Mouse (Mus musculus) CH12.LX (cell line): Measurements from ENCODE around the gene Pml. TPM values are rescaled to one million over a fixed set of nuclear protein-coding genes. Genes with fewer than 3 reads are reported as not detected.
A peak's percentile ranks its signal among the peaks of the same experiment; 100 is the strongest.

Experiments
- DNase-seq: peaks from one replicate; pipeline ENCODE4 v3.0.0-alpha.2; 2013; ENCODE audit errors: extremely low read depth
- H3K27ac ChIP-seq: 2 replicates; pipeline ENCODE4 v1.5.1; 2012; ENCODE audit warnings: low read depth, mild to moderate bottlenecking, control low read depth, moderate library complexity; ENCODE audit not compliant: insufficient read depth
- H3K27me3 ChIP-seq: replicated peaks from 2 replicates; pipeline ENCODE3; 2012; ENCODE audit warnings: inconsistent platforms
- H3K36me3 ChIP-seq, 2 experiments: replicated peaks in 1 of 2; 2 replicates each; pipeline versions ENCODE3 to v1.6.1; 2012; ENCODE audit warnings: inconsistent platforms in 1 of 2, low read length in 1 of 2, mild to moderate bottlenecking in 1 of 2, mixed read lengths in 1 of 2, moderate library complexity in 1 of 2; ENCODE audit not compliant: control insufficient read depth in 1 of 2, insufficient read depth in 1 of 2
- H3K4me1 ChIP-seq, 2 experiments: 2 replicates each; pipeline ENCODE4 v1.6.1; 2012; ENCODE audit warnings: inconsistent platforms in 1 of 2, moderate library complexity in 1 of 2; ENCODE audit not compliant: insufficient read depth in 2 of 2, control insufficient read depth in 1 of 2
- H3K4me2 ChIP-seq: 2 replicates; pipeline ENCODE4 v1.6.1; 2012; ENCODE audit warnings: low read depth, mild to moderate bottlenecking, control low read depth; ENCODE audit not compliant: poor library complexity, insufficient read depth, severe bottlenecking
- H3K4me3 ChIP-seq, 3 experiments: fragments of 150-350 bp in 1 of 3; sonication (generic) in 1 of 3; replicated peaks in 1 of 3; 2 replicates each; pipeline versions ENCODE3 to v1.5.1; 2011 to 2012; ENCODE audit warnings: low read depth in 2 of 3, low read length in 2 of 3, mild to moderate bottlenecking in 2 of 3, moderate library complexity in 2 of 3, control low read depth in 1 of 3, improper control_type of control experiment in 1 of 3, inconsistent platforms in 1 of 3, mixed read lengths in 1 of 3; ENCODE audit not compliant: poor library complexity in 1 of 3
- H3K79me2 ChIP-seq: replicated peaks from 2 replicates; pipeline ENCODE4 v1.6.1; 2012; ENCODE audit warnings: mild to moderate bottlenecking, moderate library complexity; ENCODE audit not compliant: control insufficient read depth, poor library complexity, insufficient read depth, severe bottlenecking; ENCODE audit errors: extremely low read depth
- H3K9ac ChIP-seq: 2 replicates; pipeline ENCODE4 v1.6.1; 2012; ENCODE audit warnings: low read depth, mild to moderate bottlenecking, control low read depth, moderate library complexity; ENCODE audit not compliant: insufficient read depth
- H3K9me3 ChIP-seq: replicated peaks from 2 replicates; pipeline ENCODE3; 2012; ENCODE audit warnings: low read length, inconsistent platforms, mixed read lengths
- BHLHE40 ChIP-seq: IDR thresholded peaks from 2 replicates; pipeline ENCODE4 v1.6.1; 2011; ENCODE audit warnings: mild to moderate bottlenecking, low read depth, low read length, improper control_type of control experiment
- CHD1 ChIP-seq: IDR thresholded peaks from 2 replicates; pipeline ENCODE4 v1.6.1; 2012; ENCODE audit warnings: low read depth, low read length, improper control_type of control experiment, inconsistent platforms
- CTCF ChIP-seq, 2 experiments: IDR thresholded peaks in 1 of 2; conservative IDR thresholded peaks in 1 of 2; 2 replicates each; pipeline ENCODE4 v1.5.1; 2011 to 2012; ENCODE audit warnings: low read depth in 2 of 2, low read length in 2 of 2, improper control_type of control experiment in 1 of 2, inconsistent platforms in 1 of 2, mild to moderate bottlenecking in 1 of 2, moderate library complexity in 1 of 2
- E2F4 ChIP-seq: IDR thresholded peaks from 2 replicates; pipeline ENCODE4 v1.6.1; 2011; ENCODE audit warnings: low read depth, low read length, improper control_type of control experiment; ENCODE audit not compliant: insufficient replicate concordance
- ELF1 ChIP-seq: IDR thresholded peaks from 2 replicates; pipeline ENCODE4 v1.6.1; 2014; ENCODE audit warnings: low read depth, mild to moderate bottlenecking, inconsistent platforms, low read length, improper control_type of control experiment
- EP300 ChIP-seq: IDR thresholded peaks from 2 replicates; pipeline ENCODE4 v1.6.1; 2011; ENCODE audit warnings: low read length, improper control_type of control experiment
- IRF4 ChIP-seq: IDR thresholded peaks from 2 replicates; pipeline ENCODE4 v1.6.1; 2014; ENCODE audit warnings: low read depth, mild to moderate bottlenecking, inconsistent platforms, low read length, improper control_type of control experiment
- JUND ChIP-seq: conservative IDR thresholded peaks from 2 replicates; pipeline ENCODE4 v1.6.1; 2011; ENCODE audit warnings: low read depth, low read length, improper control_type of control experiment
- KAT2A ChIP-seq: IDR thresholded peaks from 2 replicates; pipeline ENCODE4 v1.6.1; 2012; ENCODE audit warnings: low read length, improper control_type of control experiment, inconsistent platforms; ENCODE audit not compliant: insufficient replicate concordance
- MAFK ChIP-seq: IDR thresholded peaks from 2 replicates; pipeline ENCODE4 v1.6.1; 2011; ENCODE audit warnings: low read length, improper control_type of control experiment; ENCODE audit not compliant: insufficient replicate concordance
- MAX ChIP-seq: IDR thresholded peaks from 2 replicates; pipeline ENCODE4 v1.6.1; 2011; ENCODE audit warnings: low read length, improper control_type of control experiment
- MEF2A ChIP-seq: IDR thresholded peaks from 2 replicates; pipeline ENCODE4 v1.6.1; 2014; ENCODE audit warnings: low read depth, mild to moderate bottlenecking, inconsistent platforms, low read length, improper control_type of control experiment, borderline replicate concordance
- MYC ChIP-seq: IDR thresholded peaks from 2 replicates; pipeline ENCODE4 v1.6.1; 2011; ENCODE audit warnings: low read depth, mild to moderate bottlenecking, improper control_type of control experiment, low read length
- NELFE ChIP-seq: IDR thresholded peaks from 2 replicates; pipeline ENCODE4 v1.6.1; 2011; ENCODE audit warnings: low read depth, low read length, improper control_type of control experiment
- NRF1 ChIP-seq: IDR thresholded peaks from 2 replicates; pipeline ENCODE4 v1.6.1; 2014; ENCODE audit warnings: low read depth, mild to moderate bottlenecking, inconsistent platforms, low read length, improper control_type of control experiment, moderate library complexity
- PAX5 ChIP-seq: IDR thresholded peaks from 2 replicates; pipeline ENCODE4 v1.6.1; 2012; ENCODE audit warnings: low read length, inconsistent platforms, mixed read lengths
- POLR2A ChIP-seq: IDR thresholded peaks from 2 replicates; pipeline ENCODE4 v1.6.1; 2011; ENCODE audit warnings: low read depth, mild to moderate bottlenecking, improper control_type of control experiment, low read length
- POLR2AphosphoS2 ChIP-seq: IDR thresholded peaks from 2 replicates; pipeline ENCODE4 v1.6.1; 2011; ENCODE audit warnings: low read depth, low read length, improper control_type of control experiment
- RCOR1 ChIP-seq: conservative IDR thresholded peaks from 2 replicates; pipeline ENCODE4 v1.6.1; 2012; ENCODE audit warnings: low read depth, mild to moderate bottlenecking, inconsistent platforms, low read length, improper control_type of control experiment
- SIN3A ChIP-seq: IDR thresholded peaks from 2 replicates; pipeline ENCODE4 v1.6.1; 2012; ENCODE audit warnings: low read length, improper control_type of control experiment, inconsistent platforms
- SMC3 ChIP-seq: IDR thresholded peaks from 2 replicates; pipeline ENCODE4 v1.6.1; 2011; ENCODE audit warnings: low read depth, low read length, improper control_type of control experiment
- TCF12 ChIP-seq: IDR thresholded peaks from 2 replicates; pipeline ENCODE4 v1.6.1; 2014; ENCODE audit warnings: low read depth, mild to moderate bottlenecking, inconsistent platforms, low read length, improper control_type of control experiment
- USF2 ChIP-seq: conservative IDR thresholded peaks from 2 replicates; pipeline ENCODE4 v1.6.1; 2011; ENCODE audit warnings: low read depth, low read length, improper control_type of control experiment
- ZC3H11A ChIP-seq: IDR thresholded peaks from 2 replicates; pipeline ENCODE4 v1.6.1; 2012; ENCODE audit warnings: low read depth, mild to moderate bottlenecking, inconsistent platforms, low read length, improper control_type of control experiment
- ZNF384 ChIP-seq: IDR thresholded peaks from 2 replicates; pipeline ENCODE4 v1.6.1; 2012; ENCODE audit warnings: low read depth, low read length, improper control_type of control experiment, inconsistent platforms
- dilution Hi-C: fragments of 300-500 bp; cut with MboI; formaldehyde crosslinking; loops from 2 replicates; pipeline ENCODE4 v1.14.3; 2020; ENCODE audit warnings: low sequenced_read_pairs; ENCODE audit not compliant: extremely low pct_unique_long_range_greater_than_20kb, extremely low pct_ligation_motif_present
- in situ Hi-C: fragments of 300-500 bp; cut with MboI; formaldehyde crosslinking; loops from 3 replicates; pipeline ENCODE4 v1.14.3; 2019; ENCODE audit warnings: low sequenced_read_pairs, low pct_ligation_motif_present, low pct_unique_long_range_greater_than_20kb, mixed read lengths
- polyA plus RNA-seq: library from polyadenylated mRNA; unstranded; fragments of >175 nt; gene quantifications from 2 replicates; pipeline ENCODE4 v1.2.1, GENCODE M21; 2012; ENCODE audit warnings: low read depth; ENCODE audit not compliant: insufficient read length
- total RNA-seq, 2 experiments: library from RNA; depleted of rRNA; stranded (reverse); fragments of 300-350 nt in 1 of 2; fragments of >200 nt in 1 of 2; gene quantifications; 2 replicates each; pipeline ENCODE4 v1.2.3; 2012 to 2014

Pml gene
- total and polyA plus RNA-seq, 3 experiments, result 8.3 to 56.9 (median 21.2) TPM

DNA sequence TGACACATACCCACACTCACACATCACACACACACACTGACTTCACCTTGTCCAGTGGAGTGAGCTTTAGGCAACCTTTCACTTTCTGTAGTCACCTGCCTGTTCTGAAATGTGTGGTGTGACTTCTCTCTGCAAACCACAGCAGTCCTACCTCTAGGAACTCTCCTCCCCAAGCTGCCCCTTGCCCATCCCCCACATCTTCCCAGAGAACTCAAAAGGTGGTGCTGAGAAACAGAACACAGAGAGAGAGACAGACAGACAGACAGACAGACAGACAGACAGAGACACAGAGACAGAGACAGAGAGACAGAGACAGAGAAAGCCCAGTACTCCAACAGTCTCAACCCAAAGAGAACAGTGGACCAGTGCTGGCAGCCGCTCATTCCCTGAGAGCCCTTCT is 53.9 kb downstream of the Pml start:
- H3K79me2 ChIP-seq, result no peaks in the 10 kb centered on the region
- H3K4me1 ChIP-seq, result peaks cover 0 to 2% of the 10 kb centered on the region in 2 experiments; a peak in 2 of 4 replicates
- H3K4me3 ChIP-seq, result no peak overlapping the region
- H3K27ac ChIP-seq, result no peak overlapping the region
- in situ Hi-C loops (no loop called here), dilution Hi-C loops (no loop called here)
- no peak for TF ChIP-seq CTCF (conservative IDR thresholded peaks at IDR 0.05 in 1 of 2, IDR thresholded peaks at IDR 0.05 in 1 of 2; ENCODE audit: low read depth in 2 of 2, low read length in 2 of 2)
- TF ChIP-seq TCF12, result no peak
- TF ChIP-seq RCOR1, result no peak
- no peak for TF ChIP-seq CHD1
- TF ChIP-seq EP300, result no peak
- peak; percentile 34 for TF ChIP-seq BHLHE40
- TF ChIP-seq MAFK, result no peak
- no peaks in the 10 kb centered on the region for H3K36me3 ChIP-seq
- DNase-seq, result no peak
- H3K9me3 ChIP-seq, result peaks cover 19% of the 10 kb centered on the region
- no peak overlapping the region for H3K9ac ChIP-seq
- H3K27me3 ChIP-seq, result peaks cover 2% of the 10 kb centered on the region
- H3K4me2 ChIP-seq, result no peak overlapping the region

DNA sequence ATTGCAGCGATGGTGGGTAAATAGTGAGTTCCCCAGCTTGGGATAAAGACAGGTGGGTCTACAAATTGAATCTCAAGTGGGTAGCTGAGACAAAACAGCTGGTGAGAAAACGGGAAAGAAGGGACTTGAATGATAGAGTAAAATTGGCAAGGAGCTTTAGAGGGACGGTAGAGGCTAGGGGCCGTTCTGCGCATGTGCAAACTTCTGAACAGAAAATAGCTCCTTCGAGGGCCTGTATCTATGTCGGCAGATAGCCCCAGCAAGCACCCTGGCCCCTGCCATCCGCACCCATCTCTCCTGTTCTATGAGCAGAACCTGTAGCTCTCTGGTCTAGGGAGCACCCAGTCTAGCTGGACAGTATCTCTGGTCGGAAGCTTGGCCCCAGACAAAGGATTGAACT is 55.4 kb downstream of the Pml start:
- Histone ChIP-seq H3K79me2 (no peaks in the 10 kb centered on the region), H3K9ac (no peak overlapping the region), H3K36me3 (no peaks in the 10 kb centered on the region), H3K4me3 (no peak overlapping the region), H3K9me3 (peaks cover 19% of the 10 kb centered on the region), H3K27ac (no peak overlapping the region), H3K27me3 (no peaks in the 10 kb centered on the region), H3K4me1 (no peaks in the 10 kb centered on the region; a peak in 1 of 4 replicates), H3K4me2 (no peak overlapping the region)
- dilution Hi-C loops, result no loop called here
- in situ Hi-C loops, result no loop called here
- TF ChIP-seq NRF1 (peak; percentile 62), ZC3H11A (no peak)
- DNase-seq, result no peak

DNA sequence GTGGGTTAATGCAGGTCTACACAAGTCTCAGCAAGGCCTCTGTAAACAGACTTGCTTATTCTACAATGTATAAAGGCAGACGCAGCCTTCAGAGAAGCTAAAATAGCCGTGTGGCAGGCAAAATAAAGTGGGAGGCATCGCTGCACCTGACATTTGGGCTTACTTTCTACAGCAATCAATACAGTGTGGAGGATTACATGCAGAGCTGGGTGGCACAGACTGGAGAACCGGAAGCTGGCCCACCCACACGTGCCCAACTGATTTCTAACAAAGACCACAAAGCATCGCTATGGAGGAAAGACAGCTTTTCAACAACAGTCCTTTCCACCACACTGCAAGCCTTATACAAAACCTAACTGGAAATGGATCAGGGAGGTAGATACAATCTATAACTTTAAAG is 65.1 kb downstream of the Pml start:
- no peak for TF ChIP-seq ZC3H11A
- no peak for TF ChIP-seq RCOR1
- no peak for TF ChIP-seq MAX
- TF ChIP-seq E2F4, result no peak
- no peak for TF ChIP-seq KAT2A
- TF ChIP-seq NELFE, result no peak
- no peak for TF ChIP-seq EP300
- no peak for TF ChIP-seq PAX5
- no peak for TF ChIP-seq USF2
- no peak for TF ChIP-seq POLR2AphosphoS2
- TF ChIP-seq POLR2A, result no peak
- no peak for TF ChIP-seq IRF4
- TF ChIP-seq SMC3, result no peak
- TF ChIP-seq JUND, result no peak
- TF ChIP-seq MYC, result no peak
- no peak for TF ChIP-seq SIN3A
- no peak for TF ChIP-seq ELF1
- TF ChIP-seq MEF2A, result no peak
- no peak for TF ChIP-seq ZNF384
- dilution Hi-C loops, result no loop called here
- Histone ChIP-seq H3K36me3 (no peaks in the 10 kb centered on the region), H3K9ac (no peak overlapping the region), H3K27ac (no peak overlapping the region), H3K4me1 (peaks cover 0 to 13% of the 10 kb centered on the region in 2 experiments; a peak in 2 of 4 replicates), H3K9me3 (no peaks in the 10 kb centered on the region), H3K4me2 (no peak overlapping the region), H3K79me2 (no peaks in the 10 kb centered on the region), H3K27me3 (no peaks in the 10 kb centered on the region), H3K4me3 (no peak overlapping the region)
- DNase-seq, result no peak
- in situ Hi-C loops, result no loop called here
